Comparison of ENCODE assay signal across 15 mouse cellular contexts in the genomic region with DNA sequence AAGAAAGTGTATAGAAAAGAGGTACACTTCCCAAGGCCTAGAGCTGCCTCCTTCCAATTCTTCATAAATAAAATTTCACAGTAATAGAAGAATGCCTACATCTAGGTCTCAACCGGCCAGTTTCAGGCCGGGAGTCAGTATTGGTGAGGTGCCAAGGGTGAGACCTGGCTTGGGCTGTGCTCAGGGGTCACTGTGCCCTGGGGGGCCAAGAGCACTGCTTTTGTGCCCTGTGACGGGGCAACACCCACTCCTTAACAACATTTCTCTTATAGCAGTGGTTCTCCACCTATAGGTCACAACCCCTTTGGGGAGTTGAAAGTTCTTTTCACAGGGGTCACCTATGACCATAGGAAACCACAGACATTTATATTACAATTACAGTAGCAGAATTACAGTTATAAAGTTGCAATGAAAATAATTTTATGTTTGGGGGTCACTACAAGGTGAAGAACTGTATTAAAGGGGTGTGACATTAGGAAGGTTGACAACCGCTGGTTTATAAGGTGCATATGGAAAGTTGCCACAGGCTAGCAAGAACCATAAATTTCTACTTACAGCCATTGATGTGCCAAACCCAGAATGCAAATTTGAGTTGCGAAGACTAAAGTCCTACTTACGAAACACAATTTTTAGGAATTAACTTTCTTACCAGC. TPM values are rescaled to one million over a fixed set of nuclear protein-coding genes. Genes with fewer than 3 reads are reported as not detected.
A peak's percentile ranks its signal among the peaks of the same experiment; 100 is the strongest.
DNase-seq lines count a peak whose midpoint lies in the region; ATAC-seq and TF ChIP-seq lines count a peak whose summit lies in the region.
"Had no signal": no experiment of that assay in that cellular context is flagged by ENCODE, and none has a peak within 500 bp of the region (broad histone marks: within the 10 kb centered on the region; RNA-seq: fewer than 3 reads in every experiment).

No protein-coding gene starts in this region.

- H3K27ac ChIP-seq in forebrain, embryonic 12.5 days, result no peak overlapping the region
- H3K27ac ChIP-seq in forebrain, postnatal 0 days (ENCODE audit: low read depth, low read length), result no peak overlapping the region
- H3K27ac ChIP-seq in lung, embryonic 14.5 days (ENCODE audit: low read depth), result no peak overlapping the region
- H3K27ac ChIP-seq in forebrain, embryonic 14.5 days (ENCODE audit: low read depth, low read length), result no peak overlapping the region
- H3K27ac ChIP-seq in midbrain, embryonic 16.5 days (ENCODE audit: low read length), result no peak overlapping the region
- H3K27ac ChIP-seq: embryonic facial prominence, embryonic 13.5 days; liver, embryonic 15.5 days; stomach, postnatal 0 days had no signal

- no peaks in the 10 kb centered on the region for H3K9me3 ChIP-seq in forebrain, embryonic 12.5 days
- no peaks in the 10 kb centered on the region for H3K9me3 ChIP-seq in forebrain, postnatal 0 days (ENCODE audit: low read length)
- no peaks in the 10 kb centered on the region for H3K9me3 ChIP-seq in lung, embryonic 14.5 days (ENCODE audit: low read depth, low read length)
- H3K9me3 ChIP-seq in forebrain, embryonic 14.5 days (replicated peaks; ENCODE audit: control insufficient read depth, low read length), result no peaks in the 10 kb centered on the region
- H3K9me3 ChIP-seq in midbrain, embryonic 16.5 days (replicated peaks; ENCODE audit: control insufficient read depth, low read length, poor library complexity, severe bottlenecking), result no peaks in the 10 kb centered on the region
- H3K9me3 ChIP-seq: embryonic facial prominence, embryonic 13.5 days; heart, embryonic 12.5 days; liver, embryonic 15.5 days had no signal

- H3K4me3 ChIP-seq in forebrain, embryonic 12.5 days (replicated peaks), result no peak overlapping the region
- no peak overlapping the region for H3K4me3 ChIP-seq in forebrain, postnatal 0 days (ENCODE audit: low read depth, low read length)
- no peak overlapping the region for H3K4me3 ChIP-seq in lung, embryonic 14.5 days (ENCODE audit: low read depth, low read length)
- no peak overlapping the region for H3K4me3 ChIP-seq in forebrain, embryonic 14.5 days (ENCODE audit: low read depth, low read length)
- H3K4me3 ChIP-seq in midbrain, embryonic 16.5 days (ENCODE audit: low read depth, low read length), result no peak overlapping the region
- H3K4me3 ChIP-seq: embryonic facial prominence, embryonic 13.5 days; heart, embryonic 12.5 days; liver, embryonic 15.5 days had no signal

- no peaks in the 10 kb centered on the region for H3K27me3 ChIP-seq in forebrain, embryonic 12.5 days
- H3K27me3 ChIP-seq in forebrain, postnatal 0 days (ENCODE audit: insufficient read depth, low read length), result no peaks in the 10 kb centered on the region
- H3K27me3 ChIP-seq in lung, embryonic 14.5 days (ENCODE audit: insufficient read depth, low read length), result no peaks in the 10 kb centered on the region
- no peaks in the 10 kb centered on the region for H3K27me3 ChIP-seq in forebrain, embryonic 14.5 days (replicated peaks; ENCODE audit: control insufficient read depth, insufficient read depth, low read length)
- H3K27me3 ChIP-seq in midbrain, embryonic 16.5 days (ENCODE audit: control insufficient read depth, insufficient read depth, low read depth, low read length), result no peaks in the 10 kb centered on the region
- H3K27me3 ChIP-seq: embryonic facial prominence, embryonic 13.5 days; heart, embryonic 12.5 days; liver, embryonic 15.5 days had no signal

- no peak overlapping the region for H3K9ac ChIP-seq in forebrain, embryonic 12.5 days
- H3K9ac ChIP-seq in forebrain, postnatal 0 days, result no peak overlapping the region
- no peak overlapping the region for H3K9ac ChIP-seq in lung, embryonic 14.5 days
- no peak overlapping the region for H3K9ac ChIP-seq in forebrain, embryonic 14.5 days (ENCODE audit: low read length)
- H3K9ac ChIP-seq in midbrain, embryonic 16.5 days (ENCODE audit: low read depth, low read length), result no peak overlapping the region
- H3K9ac ChIP-seq: embryonic facial prominence, embryonic 13.5 days; heart, embryonic 12.5 days; liver, embryonic 15.5 days had no signal

- no peak for TF ChIP-seq CTCF in forebrain, postnatal 0 days (IDR thresholded peaks at IDR 0.05; ENCODE audit: low read depth)
- TF ChIP-seq CTCF in lung, embryonic 14.5 days (IDR thresholded peaks at IDR 0.05; ENCODE audit: low read depth), result no peak; the same call in 1 of the 2 replicates

- H3K36me3 ChIP-seq in forebrain, embryonic 12.5 days (replicated peaks), result no peaks in the 10 kb centered on the region
- H3K36me3 ChIP-seq in forebrain, postnatal 0 days (ENCODE audit: insufficient read depth), result no peaks in the 10 kb centered on the region; the same call in 1 of the 2 replicates
- H3K36me3 ChIP-seq in lung, embryonic 14.5 days (ENCODE audit: insufficient read depth), result peaks cover 6% of the 10 kb centered on the region; the same call in 1 of the 2 replicates
- H3K36me3 ChIP-seq in forebrain, embryonic 14.5 days (ENCODE audit: control insufficient read depth, insufficient read depth, low read length), result 0 out of 2 replicates have a peak, but pooled peaks cover 1% of the 10 kb centered on the region
- no peaks in the 10 kb centered on the region for H3K36me3 ChIP-seq in midbrain, embryonic 16.5 days (ENCODE audit: control insufficient read depth, insufficient read depth, low read length)
- H3K36me3 ChIP-seq: embryonic facial prominence, embryonic 13.5 days; heart, embryonic 12.5 days had no signal

- no peak for DNase-seq in forebrain, postnatal 0 days
- DNase-seq in lung, embryonic 14.5 days, result no peak
- DNase-seq in lung, postnatal 14 days, result no peak
- no peak for DNase-seq in forebrain, embryonic 14.5 days (ENCODE audit: low spot score)
- no peak for DNase-seq in yolk sac, embryonic 10.5 days (ENCODE audit: low spot score)
- DNase-seq: adrenal gland, adult 2 months; gastrocnemius, postnatal 25 days; thymus, postnatal 25 days had no signal

- no peak overlapping the region for H3K4me2 ChIP-seq in forebrain, embryonic 12.5 days
- H3K4me2 ChIP-seq in forebrain, postnatal 0 days (ENCODE audit: low read depth), result no peak overlapping the region
- no peak overlapping the region for H3K4me2 ChIP-seq in lung, embryonic 14.5 days
- no peak overlapping the region for H3K4me2 ChIP-seq in forebrain, embryonic 14.5 days (ENCODE audit: low read length)
- H3K4me2 ChIP-seq in midbrain, embryonic 16.5 days (ENCODE audit: low read length), result no peak overlapping the region
- H3K4me2 ChIP-seq: embryonic facial prominence, embryonic 13.5 days; heart, embryonic 12.5 days; liver, embryonic 15.5 days had no signal

- H3K4me1 ChIP-seq in forebrain, embryonic 12.5 days, result no peaks in the 10 kb centered on the region
- H3K4me1 ChIP-seq in forebrain, postnatal 0 days (ENCODE audit: insufficient read depth), result no peaks in the 10 kb centered on the region
- H3K4me1 ChIP-seq in lung, embryonic 14.5 days (ENCODE audit: insufficient read depth), result no peaks in the 10 kb centered on the region
- H3K4me1 ChIP-seq in forebrain, embryonic 14.5 days (ENCODE audit: control insufficient read depth, insufficient read depth, low read length), result no peaks in the 10 kb centered on the region
- H3K4me1 ChIP-seq in midbrain, embryonic 16.5 days (ENCODE audit: control insufficient read depth, insufficient read depth, low read length), result no peaks in the 10 kb centered on the region
- H3K4me1 ChIP-seq: embryonic facial prominence, embryonic 13.5 days; heart, embryonic 12.5 days; liver, embryonic 15.5 days had no signal

- 58% methylated on average over 6 of the region's 6 CpGs for WGBS in forebrain, embryonic 12.5 days
- WGBS in forebrain, postnatal 0 days, result 52% methylated on average over 6 of the region's 6 CpGs
- 50% methylated on average over 6 of the region's 6 CpGs for WGBS in lung, embryonic 14.5 days
- 55% methylated on average over 6 of the region's 6 CpGs for WGBS in forebrain, embryonic 14.5 days
- 54% methylated on average over 6 of the region's 6 CpGs for WGBS in midbrain, embryonic 16.5 days

- peak; percentile 23; the same call in 1 of the 2 replicates for ATAC-seq in forebrain, embryonic 12.5 days (ENCODE audit: low FRiP score)
- ATAC-seq in forebrain, postnatal 0 days, result no peak
- peak; percentile 47; the same call in 1 of the 2 replicates for ATAC-seq in lung, embryonic 14.5 days (ENCODE audit: insufficient read depth)
- ATAC-seq in forebrain, embryonic 14.5 days, result peak; percentile 44; the same call in 1 of the 2 replicates
- peak; percentile 26; the same call in 1 of the 2 replicates for ATAC-seq in midbrain, embryonic 16.5 days
- no peak; the same call in 1 of the 2 replicates for ATAC-seq in frontal cortex, adult (ENCODE audit: low TSS enrichment)

RNA-seq across cellular contexts. Expression of a gene that starts 26.1 kb away (rescaled TPM):
- polyA plus RNA-seq in forebrain, embryonic 12.5 days (2016; fragmentation: Nextera tagmentation; extraction: Ambion mirVana), result 22.0 and 22.4 TPM in 2 replicates
- total RNA-seq in forebrain, postnatal 0 days (2014; rRNA removed), result 38.3 and 40.3 TPM in 2 replicates
- 28.7 and 33.5 TPM in 2 replicates for polyA plus RNA-seq in forebrain, postnatal 0 days (2015; fragmentation: Nextera tagmentation; extraction: Ambion mirVana)
- 22.0 and 22.8 TPM in 2 replicates for polyA plus RNA-seq in lung, embryonic 14.5 days (2014; fragmentation: Nextera tagmentation; extraction: Ambion mirVana)
- polyA plus RNA-seq in forebrain, embryonic 14.5 days (2014; fragmentation: Nextera tagmentation; extraction: Ambion mirVana), result 29.9 and 31.4 TPM in 2 replicates
- polyA plus RNA-seq in midbrain, embryonic 16.5 days (2015; fragmentation: Nextera tagmentation; extraction: Ambion mirVana), result 30.0 and 30.1 TPM in 2 replicates

RNA-seq across cellular contexts. Expression of a gene that starts 26.1 kb away (rescaled TPM):
- 20.3 and 24.2 TPM in 2 replicates for polyA plus RNA-seq in forebrain, embryonic 12.5 days (2016; fragmentation: Nextera tagmentation; extraction: Ambion mirVana)
- 21.1 and 39.1 TPM in 2 replicates for total RNA-seq in forebrain, postnatal 0 days (2014; rRNA removed)
- polyA plus RNA-seq in forebrain, postnatal 0 days (2015; fragmentation: Nextera tagmentation; extraction: Ambion mirVana), result 7.2 and 10.7 TPM in 2 replicates
- 31.3 and 34.3 TPM in 2 replicates for polyA plus RNA-seq in lung, embryonic 14.5 days (2014; fragmentation: Nextera tagmentation; extraction: Ambion mirVana)
- polyA plus RNA-seq in forebrain, embryonic 14.5 days (2014; fragmentation: Nextera tagmentation; extraction: Ambion mirVana), result 22.2 and 23.1 TPM in 2 replicates
- polyA plus RNA-seq in midbrain, embryonic 16.5 days (2015; fragmentation: Nextera tagmentation; extraction: Ambion mirVana), result 14.2 and 19.5 TPM in 2 replicates

Comparison
In these comparisons a context has a peak if more than half of its experiments do, and no peak if none do; other contexts are left out.
1. ATAC-seq: peak in forebrain, embryonic 12.5 days (single experiment), lung, embryonic 14.5 days (single experiment), forebrain, embryonic 14.5 days (single experiment) and midbrain, embryonic 16.5 days (single experiment); none in forebrain, postnatal 0 days (single experiment) and frontal cortex, adult (single experiment).